Mouse (Mus musculus) layer of hippocampus, adult 8-10 months (tissue): ENCODE results near the gene Hyal3. TPM values are rescaled to one million over a fixed set of nuclear protein-coding genes. Genes with fewer than 3 reads are reported as not detected.
"Not testable (repeated sequence)": the region's sequence is repeated elsewhere in the genome, so short reads cannot be mapped to it uniquely, and the experiment has no call there.

ENCODE experiments used
- DNase-seq, 2 experiments: peaks; one replicate each; pipeline ENCODE4 v3.0.0; 2022; ENCODE audit warnings: low spot score in 2 of 2
- total RNA-seq, 4 experiments: library from RNA; stranded (reverse); gene quantifications; 2 replicates each; pipeline ENCODE4 v1.2.4; 2022

Hyal3 gene
- total RNA-seq, 4 experiments from 2014 or later = 1.7 to 2.4 (median 1.9) TPM

GRCm38 (mm10) chr9:107550491-107551116, 30.0 kb upstream of the Hyal3 start:
- DNase-seq = no peak

GRCm38 (mm10) chr9:107551117-107551889, 29.3 kb upstream of the Hyal3 start, which contains the start of gene Rassf1:
TSS of gene Rassf1 (plus strand) at chr9:107551555.
- DNase-seq = no peak

GRCm38 (mm10) chr9:107551890-107552355, 28.7 kb upstream of the Hyal3 start:
- no peak for DNase-seq

- DNase-seq = no peak
Observed at GRCm38 (mm10) chr9:107552690-107553393, 27.8 kb upstream of the Hyal3 start.

- DNase-seq = no peak
Observed at GRCm38 (mm10) chr9:107553541-107554318, 26.9 kb upstream of the Hyal3 start.

- peak; percentile 92 to 93 for DNase-seq
Observed at GRCm38 (mm10) chr9:107554319-107554825, 26.2 kb upstream of the Hyal3 start.

- no peak for DNase-seq
Observed at GRCm38 (mm10) chr9:107555031-107555457, 25.6 kb upstream of the Hyal3 start.

GRCm38 (mm10) chr9:107555701-107556100, 24.9 kb upstream of the Hyal3 start:
- DNase-seq = no peak

- DNase-seq = no peak
Observed at GRCm38 (mm10) chr9:107556346-107556745, 24.3 kb upstream of the Hyal3 start.

- DNase-seq = peak; percentile 95 to 96
Observed at GRCm38 (mm10) chr9:107563029-107563581, 17.5 kb upstream of the Hyal3 start, which contains the start of gene Tusc2. TSS of gene Tusc2 (plus strand) at chr9:107563255.

GRCm38 (mm10) chr9:107565556-107565955, 15.1 kb upstream of the Hyal3 start:
- DNase-seq = not testable (repeated sequence)

- peak in 1 of 2 experiments; percentile 73 for DNase-seq
Observed at GRCm38 (mm10) chr9:107566041-107566709, 14.4 kb upstream of the Hyal3 start.

GRCm38 (mm10) chr9:107566855-107567254, 13.8 kb upstream of the Hyal3 start:
- no peak for DNase-seq

- no peak for DNase-seq
Observed at GRCm38 (mm10) chr9:107567702-107568319, 12.8 kb upstream of the Hyal3 start, which contains the start of gene Hyal2. TSS of gene Hyal2 (plus strand) at chr9:107567945.

- DNase-seq = peak in 1 of 2 experiments; percentile 79
Observed at GRCm38 (mm10) chr9:107568331-107569261, 12.0 kb upstream of the Hyal3 start.

GRCm38 (mm10) chr9:107569270-107569669, 11.3 kb upstream of the Hyal3 start:
- no peak for DNase-seq

- no peak for DNase-seq
Observed at GRCm38 (mm10) chr9:107570016-107570415, 10.6 kb upstream of the Hyal3 start.

GRCm38 (mm10) chr9:107570845-107571244, 9.8 kb upstream of the Hyal3 start:
- DNase-seq = no peak
